Mouse (Mus musculus) heart, embryonic 13.5 days (tissue): ENCODE measurements around the gene Ctdsp1. TPM values are rescaled to one million over a fixed set of nuclear protein-coding genes. Genes with fewer than 3 reads are reported as not detected.
A peak's percentile ranks its signal among the peaks of the same experiment; 100 is the strongest.

Experiments used
- ATAC-seq: fragments of 200-750 bp; cut with Nextera tagmentation; 2 replicates; pipeline ENCODE4 v1.8.0; 2017; ENCODE audit warnings: moderate TSS enrichment; ENCODE audit not compliant: insufficient number of reproducible peaks, low FRiP score, low TSS enrichment; ENCODE audit errors: extremely low read depth
- H3K27ac ChIP-seq: fragments of 300-500 bp; sonication (generic); replicated peaks from 2 replicates; pipeline ENCODE4 v1.5.1; 2015; ENCODE audit warnings: moderate library complexity, mild to moderate bottlenecking, inconsistent platforms
- H3K27me3 ChIP-seq: fragments of 300-500 bp; sonication (generic); replicated peaks from 2 replicates; pipeline ENCODE4 v1.6.1; 2015; ENCODE audit warnings: mild to moderate bottlenecking, inconsistent platforms
- H3K36me3 ChIP-seq: fragments of 300-500 bp; sonication (generic); 2 replicates; pipeline ENCODE4 v1.6.1; 2015; ENCODE audit warnings: mild to moderate bottlenecking, inconsistent platforms
- H3K4me1 ChIP-seq: fragments of 300-500 bp; sonication (generic); 2 replicates; pipeline ENCODE4 v1.6.1; 2015; ENCODE audit warnings: inconsistent platforms
- H3K4me2 ChIP-seq: fragments of 300-500 bp; sonication (generic); 2 replicates; pipeline ENCODE4 v1.6.1; 2015; ENCODE audit warnings: inconsistent platforms, mild to moderate bottlenecking, moderate library complexity
- H3K4me3 ChIP-seq: fragments of 300-500 bp; sonication (generic); 2 replicates; pipeline ENCODE4 v1.5.1; 2015; ENCODE audit warnings: moderate library complexity, mild to moderate bottlenecking, inconsistent platforms
- H3K9ac ChIP-seq: fragments of 300-500 bp; sonication (generic); 2 replicates; pipeline ENCODE4 v1.6.1; 2015; ENCODE audit warnings: inconsistent platforms, mild to moderate bottlenecking, moderate library complexity
- H3K9me3 ChIP-seq: fragments of 300-500 bp; sonication (generic); 2 replicates; pipeline ENCODE4 v1.6.1; 2016; ENCODE audit warnings: inconsistent platforms
- whole genome bisulfite sequencing: fragments of 180-500 bp; shearing (Covaris S2); methylation state at CpG from one replicate; pipeline ENCODE4 v1.1.7; 2015; ENCODE audit warnings: mixed read lengths; 5-methylcytosine and 5-hydroxymethylcytosine counted together
- polyA plus RNA-seq: library from polyadenylated mRNA; unstranded; fragments of >200 nt; fragmentation: Nextera tagmentation; extraction: Ambion mirVana; gene quantifications from 2 replicates; pipeline ENCODE4 v1.2.1, GENCODE M21; 2015

The Ctdsp1 gene
- polyA plus RNA-seq, 1 experiment from 2014 or later = 57.3 TPM

GRCm38 (mm10) chr1:74361812-74362211, 29.5 kb upstream of the Ctdsp1 start, which contains the start of gene Catip:
Gene Catip, plus strand, starts transcription at chr1:74362108.
- Histone ChIP-seq H3K27ac (no peak within 1 kb of the TSS), H3K9ac (peak within 1 kb of the TSS; percentile 29; the same call in 1 of the 2 replicates), H3K27me3 (0 out of 2 replicates have a peak, but pooled peaks cover 4% of the 10 kb centered on the region), H3K4me2 (no peak within 1 kb of the TSS), H3K4me1 (peaks cover 8% of the 10 kb centered on the region; the same call in 1 of the 2 replicates), H3K4me3 (no peak within 1 kb of the TSS), H3K9me3 (no peaks in the 10 kb centered on the region), H3K36me3 (no peaks in the 10 kb centered on the region)
- ATAC-seq = no peak
- whole genome bisulfite sequencing = 5% methylated on average over 2 of the region's 2 CpGs

GRCm38 (mm10) chr1:74362325-74363229, 28.7 kb upstream of the Ctdsp1 start:
- no peak overlapping the region for H3K4me2 ChIP-seq
- 0 out of 2 replicates have a peak, but pooled peaks have one; percentile 37 for ATAC-seq

GRCm38 (mm10) chr1:74363437-74363836, 27.9 kb upstream of the Ctdsp1 start:
- Histone ChIP-seq H3K4me3 (no peak overlapping the region), H3K4me2 (no peak overlapping the region), H3K27ac (no peak overlapping the region), H3K4me1 (peaks cover 18% of the 10 kb centered on the region), H3K9me3 (no peaks in the 10 kb centered on the region), H3K27me3 (0 out of 2 replicates have a peak, but pooled peaks cover 4% of the 10 kb centered on the region), H3K36me3 (no peaks in the 10 kb centered on the region), H3K9ac (no peak overlapping the region)
- ATAC-seq = no peak
- WGBS = 52% methylated on average over 5 of the region's 5 CpGs

More at GRCm38 (mm10) chr1:74362325-74363229, 28.7 kb upstream of the Ctdsp1 start:
- no peak overlapping the region for H3K27ac ChIP-seq
- 0 out of 2 replicates have a peak, but pooled peaks cover 4% of the 10 kb centered on the region for H3K27me3 ChIP-seq
- no peaks in the 10 kb centered on the region for H3K9me3 ChIP-seq
- 51% methylated on average over 17 of the region's 17 CpGs for WGBS
- H3K9ac ChIP-seq = peak overlapping the region; percentile 29; the same call in 1 of the 2 replicates
- H3K4me3 ChIP-seq = no peak overlapping the region
- H3K4me1 ChIP-seq = peaks cover 9% of the 10 kb centered on the region
- no peaks in the 10 kb centered on the region for H3K36me3 ChIP-seq

GRCm38 (mm10) chr1:74364270-74364669, 27.0 kb upstream of the Ctdsp1 start:
- WGBS = 63% methylated on average over 8 of the region's 8 CpGs
- 0 out of 2 replicates have a peak, but pooled peaks cover 4% of the 10 kb centered on the region for H3K27me3 ChIP-seq
- no peaks in the 10 kb centered on the region for H3K9me3 ChIP-seq
- H3K27ac ChIP-seq = no peak overlapping the region
- no peak overlapping the region for H3K4me2 ChIP-seq
- peaks cover 20% of the 10 kb centered on the region for H3K4me1 ChIP-seq
- H3K4me3 ChIP-seq = no peak overlapping the region
- H3K9ac ChIP-seq = no peak overlapping the region
- no peaks in the 10 kb centered on the region for H3K36me3 ChIP-seq
- no peak for ATAC-seq

- Histone ChIP-seq H3K4me1 (peaks cover 12% of the 10 kb centered on the region), H3K36me3 (no peaks in the 10 kb centered on the region), H3K4me2 (peak overlapping the region; percentile 81), H3K9me3 (no peaks in the 10 kb centered on the region), H3K9ac (peak overlapping the region; percentile 79), H3K27me3 (0 out of 2 replicates have a peak, but pooled peaks cover 4% of the 10 kb centered on the region), H3K27ac (0 out of 2 replicates have a peak overlapping the region, but pooled peaks have one; percentile 10), H3K4me3 (peak overlapping the region; percentile 53)
- WGBS = 5% methylated on average over 34 of the region's 34 CpGs
- ATAC-seq = no peak
Measured at GRCm38 (mm10) chr1:74367886-74368645, 23.2 kb upstream of the Ctdsp1 start.

DNA sequence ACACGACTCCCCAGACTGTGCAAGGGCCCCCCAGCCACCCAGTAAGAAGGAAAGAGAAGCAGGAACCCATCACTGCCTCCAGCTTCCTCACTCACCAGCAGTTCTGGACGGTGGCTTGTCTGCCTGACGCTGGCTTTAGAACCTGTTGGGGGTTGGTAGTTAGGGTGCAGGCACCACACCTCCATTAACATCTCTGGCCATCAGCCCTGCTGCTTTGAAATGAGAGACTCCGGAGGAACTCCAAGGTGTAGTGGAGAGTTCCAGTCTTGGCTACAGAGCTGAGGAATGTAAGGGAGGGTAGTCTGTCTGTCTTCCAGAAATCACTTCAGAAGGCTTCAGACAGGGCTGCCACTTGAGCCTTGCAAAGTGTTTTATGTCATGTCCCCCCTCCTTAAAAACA, 21.3 kb upstream of the Ctdsp1 start:
- WGBS = 40% methylated on average over 4 of the region's 4 CpGs
- no peak for ATAC-seq

DNA sequence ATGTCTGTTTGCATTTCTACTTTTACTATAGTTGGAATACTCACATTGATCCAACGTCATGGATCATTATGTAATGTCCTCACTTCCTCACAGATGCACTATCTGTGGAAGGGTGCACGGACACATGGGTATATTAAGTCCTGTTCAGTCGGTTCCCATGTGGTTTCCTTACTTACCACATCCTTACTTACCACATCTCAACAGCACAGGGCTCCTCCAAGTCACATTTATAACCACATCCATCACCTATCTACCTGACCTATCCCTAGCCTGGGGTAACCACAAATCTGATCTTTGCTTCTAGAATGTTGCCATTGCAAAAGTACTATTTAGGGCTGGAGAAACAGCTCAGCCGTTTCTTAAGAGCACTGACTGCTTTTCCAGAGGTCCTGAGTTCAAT, 17.9 kb upstream of the Ctdsp1 start:
- H3K4me1 ChIP-seq = peaks cover 17% of the 10 kb centered on the region
- no peaks in the 10 kb centered on the region for H3K36me3 ChIP-seq
- H3K27ac ChIP-seq = no peak overlapping the region
- H3K9ac ChIP-seq = no peak overlapping the region
- no peak for ATAC-seq
- H3K27me3 ChIP-seq = no peaks in the 10 kb centered on the region
- no peaks in the 10 kb centered on the region for H3K9me3 ChIP-seq
- no peak overlapping the region for H3K4me2 ChIP-seq
- WGBS = 70% methylated on average over 4 of the region's 4 CpGs
- H3K4me3 ChIP-seq = no peak overlapping the region

More for the DNA sequence above, 21.3 kb upstream of the Ctdsp1 start:
- Histone ChIP-seq H3K27ac (no peak overlapping the region), H3K4me3 (no peak overlapping the region), H3K4me2 (no peak overlapping the region), H3K27me3 (0 out of 2 replicates have a peak, but pooled peaks cover under 1% of the 10 kb centered on the region), H3K9ac (0 out of 2 replicates have a peak overlapping the region, but pooled peaks have one; percentile 10), H3K9me3 (no peaks in the 10 kb centered on the region), H3K36me3 (no peaks in the 10 kb centered on the region), H3K4me1 (peaks cover 16% of the 10 kb centered on the region)

DNA sequence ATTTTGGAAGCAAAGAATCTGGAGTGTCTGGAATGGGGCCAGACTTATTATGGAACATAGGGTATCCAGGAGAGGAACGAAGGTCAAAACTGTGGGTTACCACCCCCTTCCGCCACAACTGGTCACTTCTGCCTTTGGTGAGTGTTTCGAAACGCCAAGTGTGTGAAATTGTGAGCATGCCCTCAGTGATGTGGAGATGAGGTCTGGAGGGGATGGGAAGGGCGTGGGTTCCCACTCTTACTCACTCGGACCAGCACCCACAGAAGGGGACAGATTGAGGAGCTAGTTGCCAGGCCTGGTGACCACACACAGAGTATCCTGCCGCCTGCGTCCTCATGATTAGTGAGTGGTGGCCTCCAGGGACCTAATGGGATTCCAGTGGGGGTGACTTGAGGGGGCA, 16.3 kb upstream of the Ctdsp1 start, which contains the start of gene Slc11a1:
TSS of gene Slc11a1 (plus strand) at position 216 of the 400 bp plus-strand sequence.
- Histone ChIP-seq H3K4me1 (peaks cover 14% of the 10 kb centered on the region), H3K27me3 (no peaks in the 10 kb centered on the region), H3K9ac (0 out of 2 replicates have a peak within 1 kb of the TSS, but pooled peaks have one; percentile 33), H3K4me3 (no peak within 1 kb of the TSS), H3K9me3 (no peaks in the 10 kb centered on the region), H3K4me2 (no peak within 1 kb of the TSS), H3K36me3 (no peaks in the 10 kb centered on the region), H3K27ac (no peak within 1 kb of the TSS)
- WGBS = 73% methylated on average over 8 of the region's 8 CpGs
- ATAC-seq = no peak

- H3K4me3 ChIP-seq = no peak overlapping the region
- H3K9me3 ChIP-seq = no peaks in the 10 kb centered on the region
- H3K4me1 ChIP-seq = peaks cover 14% of the 10 kb centered on the region
- H3K4me2 ChIP-seq = no peak overlapping the region
- no peak overlapping the region for H3K27ac ChIP-seq
- 75% methylated on average over 10 of the region's 10 CpGs for WGBS
- no peak for ATAC-seq
- 0 out of 2 replicates have a peak overlapping the region, but pooled peaks have one; percentile 33 for H3K9ac ChIP-seq
- no peaks in the 10 kb centered on the region for H3K27me3 ChIP-seq
- H3K36me3 ChIP-seq = no peaks in the 10 kb centered on the region
Measured at GRCm38 (mm10) chr1:74375561-74375960, 15.7 kb upstream of the Ctdsp1 start.

- Histone ChIP-seq H3K9ac (no peak overlapping the region), H3K9me3 (no peaks in the 10 kb centered on the region), H3K27ac (no peak overlapping the region), H3K27me3 (no peaks in the 10 kb centered on the region), H3K4me1 (peaks cover 14% of the 10 kb centered on the region), H3K4me3 (no peak overlapping the region), H3K36me3 (no peaks in the 10 kb centered on the region), H3K4me2 (no peak overlapping the region)
- 75% methylated on average over 4 of the region's 4 CpGs for WGBS
- no peak for ATAC-seq
Measured at GRCm38 (mm10) chr1:74376396-74376795, 14.9 kb upstream of the Ctdsp1 start.

DNA sequence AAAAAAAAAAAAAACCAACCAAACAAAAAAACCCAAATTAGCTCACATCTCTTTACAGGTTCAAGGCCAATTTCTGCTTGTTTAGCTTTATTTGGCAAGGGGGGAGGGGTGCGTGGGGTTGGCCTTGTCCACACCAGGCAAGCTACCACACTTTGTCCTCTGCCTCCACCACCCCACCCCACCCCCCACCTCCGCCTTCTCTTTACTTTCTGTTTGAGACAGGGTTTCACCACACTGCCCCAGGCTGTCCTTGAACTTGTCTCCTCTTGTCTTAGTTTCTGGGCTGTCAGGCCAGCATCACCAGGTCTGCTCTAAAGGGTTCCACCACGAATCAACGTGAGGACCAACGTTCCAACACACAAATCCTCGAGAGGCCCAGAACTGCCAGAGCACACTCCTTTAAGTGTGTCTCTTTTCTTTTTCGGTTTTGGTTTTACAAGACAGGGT, 12.2 kb upstream of the Ctdsp1 start:
- Histone ChIP-seq H3K9ac (no peak overlapping the region), H3K36me3 (no peaks in the 10 kb centered on the region), H3K27me3 (no peaks in the 10 kb centered on the region), H3K4me2 (no peak overlapping the region), H3K9me3 (no peaks in the 10 kb centered on the region), H3K4me3 (no peak overlapping the region), H3K4me1 (peaks cover 14% of the 10 kb centered on the region), H3K27ac (no peak overlapping the region)
- 85% methylated on average over 7 of the region's 7 CpGs for WGBS
- ATAC-seq = no peak
